Mouse (Mus musculus) cortical plate, adult 2 months (tissue): ENCODE data around the gene Fam117a. TPM values are rescaled to one million over a fixed set of nuclear protein-coding genes. Genes with fewer than 3 reads are reported as not detected.
A peak's percentile ranks its signal among the peaks of the same experiment; 100 is the strongest.
"Not testable (repeated sequence)": the region's sequence is repeated elsewhere in the genome, so short reads cannot be mapped to it uniquely, and the experiment has no call there.

ENCODE experiments used
- H3K27ac ChIP-seq: fragments of 200-500 bp; 2 replicates; pipeline ENCODE4 v1.5.1; 2012; ENCODE audit warnings: low read length, control low read depth, inconsistent platforms; ENCODE audit not compliant: insufficient read depth
- H3K4me1 ChIP-seq: fragments of 200-500 bp; 2 replicates; pipeline ENCODE4 v1.6.1; 2011; ENCODE audit warnings: low read length; ENCODE audit not compliant: control insufficient read depth, insufficient read depth
- H3K4me3 ChIP-seq: fragments of 200-500 bp; 2 replicates; pipeline ENCODE4 v1.5.1; 2011; ENCODE audit warnings: mild to moderate bottlenecking, low read length, control low read depth; ENCODE audit not compliant: insufficient read depth
- CTCF ChIP-seq: fragments of 200-500 bp; IDR thresholded peaks from 2 replicates; pipeline ENCODE4 v1.5.1; 2011; ENCODE audit warnings: mild to moderate bottlenecking, control low read depth, low read length; ENCODE audit not compliant: insufficient read depth; ENCODE audit errors: extremely low read depth
- POLR2A ChIP-seq: fragments of 200-500 bp; IDR thresholded peaks from 2 replicates; pipeline ENCODE4 v1.6.1; 2011; ENCODE audit warnings: mild to moderate bottlenecking, low read length, control low read depth; ENCODE audit not compliant: insufficient read depth; ENCODE audit errors: extremely low read depth
- polyA plus RNA-seq: library from polyadenylated mRNA; depleted of rRNA; stranded (reverse); fragments of >200 nt; gene quantifications from 2 replicates; pipeline ENCODE4 v1.2.3, GENCODE M21; 2012

Gene Fam117a
- polyA plus RNA-seq, 1 experiment: 7.7 TPM

GRCm38 (mm10) chr11:95396548-95396947, 59.7 kb downstream of the Fam117a start:
- H3K4me3 ChIP-seq: no peak overlapping the region
- no peak for TF ChIP-seq POLR2A
- TF ChIP-seq CTCF: no peak
- peaks cover 4% of the 10 kb centered on the region; the same call in 1 of the 2 replicates for H3K4me1 ChIP-seq
- no peak overlapping the region for H3K27ac ChIP-seq

GRCm38 (mm10) chr11:95397843-95398835, 61.3 kb downstream of the Fam117a start:
- Histone ChIP-seq H3K27ac (no peak overlapping the region), H3K4me3 (no peak overlapping the region), H3K4me1 (peaks cover 4% of the 10 kb centered on the region; the same call in 1 of the 2 replicates)
- TF ChIP-seq POLR2A: no peak
- TF ChIP-seq CTCF: peak; percentile 94

- Histone ChIP-seq H3K4me3 (no peak overlapping the region), H3K27ac (no peak overlapping the region), H3K4me1 (peaks cover 4% of the 10 kb centered on the region; the same call in 1 of the 2 replicates)
- TF ChIP-seq POLR2A: no peak
- TF ChIP-seq CTCF: no peak
Measured at GRCm38 (mm10) chr11:95399520-95400020, 62.8 kb downstream of the Fam117a start.

- no peak overlapping the region for H3K4me3 ChIP-seq
- no peak overlapping the region for H3K27ac ChIP-seq
- H3K4me1 ChIP-seq: peaks cover 4% of the 10 kb centered on the region; the same call in 1 of the 2 replicates
- TF ChIP-seq POLR2A: no peak
- TF ChIP-seq CTCF: no peak
Measured at GRCm38 (mm10) chr11:95401568-95401967, 64.8 kb downstream of the Fam117a start.

GRCm38 (mm10) chr11:95402196-95402595, 65.4 kb downstream of the Fam117a start:
- H3K4me3 ChIP-seq: no peak overlapping the region
- H3K4me1 ChIP-seq: peaks cover 4% of the 10 kb centered on the region; the same call in 1 of the 2 replicates
- H3K27ac ChIP-seq: no peak overlapping the region
- no peak for TF ChIP-seq CTCF
- no peak for TF ChIP-seq POLR2A

- peaks cover 4% of the 10 kb centered on the region; the same call in 1 of the 2 replicates for H3K4me1 ChIP-seq
- TF ChIP-seq CTCF: no peak
- no peak for TF ChIP-seq POLR2A
- H3K27ac ChIP-seq: no peak overlapping the region
- H3K4me3 ChIP-seq: no peak overlapping the region
Measured at GRCm38 (mm10) chr11:95402658-95403101, 65.9 kb downstream of the Fam117a start.

- H3K27ac ChIP-seq: no peak overlapping the region
- peaks cover 4% of the 10 kb centered on the region; the same call in 1 of the 2 replicates for H3K4me1 ChIP-seq
- TF ChIP-seq POLR2A (no peak), CTCF (no peak)
- no peak overlapping the region for H3K4me3 ChIP-seq
Measured at GRCm38 (mm10) chr11:95403382-95404340, 66.8 kb downstream of the Fam117a start.

GRCm38 (mm10) chr11:95405771-95406170, 69.0 kb downstream of the Fam117a start:
- Histone ChIP-seq H3K27ac (no peak overlapping the region), H3K4me3 (no peak overlapping the region), H3K4me1 (no peaks in the 10 kb centered on the region)
- TF ChIP-seq POLR2A (no peak), CTCF (no peak)

GRCm38 (mm10) chr11:95406398-95406797, 69.6 kb downstream of the Fam117a start:
- not testable (repeated sequence) for H3K4me1 ChIP-seq, H3K27ac ChIP-seq, H3K4me3 ChIP-seq
